Mouse (Mus musculus): ENCODE results near the gene Tubb4b.

DNA sequence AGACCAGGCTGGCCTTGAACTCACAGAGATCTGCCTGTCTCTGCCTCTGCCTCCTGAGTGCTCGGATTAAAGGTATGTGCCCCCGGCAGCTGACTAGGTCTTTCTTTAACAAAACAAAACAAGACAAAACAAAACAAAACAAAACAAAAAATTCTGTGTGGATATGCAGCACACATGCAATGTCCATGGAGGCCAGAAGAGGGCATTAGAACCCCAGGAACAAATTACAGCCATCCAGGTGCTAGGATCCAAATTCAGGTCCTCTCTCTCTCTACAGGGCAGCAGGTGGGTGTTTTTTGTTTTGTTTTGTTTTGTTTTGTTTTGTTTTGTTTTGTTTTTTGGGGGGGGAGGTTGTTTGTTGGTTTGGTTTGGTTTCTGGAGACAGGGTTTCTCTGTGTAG lies 34.4 kb upstream of the Tubb4b start:
- TF ChIP-seq CTCF (IDR thresholded peaks at IDR 0.05; ENCODE audit: insufficient read depth, low read depth, low read length), result no peak
- TF ChIP-seq POLR2A (IDR thresholded peaks at IDR 0.05; ENCODE audit: insufficient read depth, low read depth, low read length), result no peak

All from olfactory bulb, adult 2 months (tissue).